Mouse (Mus musculus) heart, embryonic 16.5 days (tissue): ENCODE results near the gene Hacl1. TPM values are rescaled to one million over a fixed set of nuclear protein-coding genes. Genes with fewer than 3 reads are reported as not detected.

Experiments used
- ATAC-seq: fragments of 200-750 bp; cut with Nextera tagmentation; replicated peaks from 2 replicates; pipeline ENCODE4 v1.8.0; 2017; ENCODE audit warnings: moderate number of reproducible peaks; ENCODE audit not compliant: insufficient read depth, low FRiP score; ENCODE audit errors: extremely low read depth
- H3K27ac ChIP-seq: fragments of 300-500 bp; sonication (generic); 2 replicates; pipeline ENCODE4 v1.5.1; 2014; ENCODE audit warnings: mild to moderate bottlenecking, low read length, control low read depth, moderate library complexity
- H3K27me3 ChIP-seq: fragments of 300-500 bp; sonication (generic); 2 replicates; pipeline ENCODE4 v1.6.1; 2014; ENCODE audit warnings: low read length, mixed read lengths; ENCODE audit not compliant: control insufficient read depth, insufficient read depth
- H3K36me3 ChIP-seq: fragments of 300-500 bp; sonication (generic); 2 replicates; pipeline ENCODE4 v1.6.1; 2014; ENCODE audit not compliant: control insufficient read depth, insufficient read depth
- H3K4me1 ChIP-seq: fragments of 300-500 bp; sonication (generic); 2 replicates; pipeline ENCODE4 v1.6.1; 2014; ENCODE audit warnings: low read length, mixed read lengths; ENCODE audit not compliant: control insufficient read depth, insufficient read depth
- H3K4me2 ChIP-seq: fragments of 300-500 bp; sonication (generic); 2 replicates; pipeline ENCODE4 v1.6.1; 2014; ENCODE audit warnings: low read depth, mild to moderate bottlenecking, control low read depth, low read length
- H3K4me3 ChIP-seq: fragments of 300-500 bp; sonication (generic); 2 replicates; pipeline ENCODE4 v1.5.1; 2014; ENCODE audit warnings: mild to moderate bottlenecking, control low read depth, low read length
- H3K9ac ChIP-seq: fragments of 300-500 bp; sonication (generic); 2 replicates; pipeline ENCODE4 v1.6.1; 2014; ENCODE audit warnings: low read length, control low read depth
- H3K9me3 ChIP-seq: fragments of 300-500 bp; sonication (generic); replicated peaks from 2 replicates; pipeline ENCODE4 v1.6.1; 2016; ENCODE audit warnings: low read length; ENCODE audit not compliant: control insufficient read depth
- WGBS: fragments of 180-500 bp; shearing (Covaris S2); extraction: QIAGEN DNeasy Blood & Tissue Kit; methylation state at CpG from one replicate; pipeline ENCODE4 v1.1.7; 2014; 5-methylcytosine and 5-hydroxymethylcytosine counted together
- polyA plus RNA-seq: library from polyadenylated mRNA; unstranded; fragments of >200 nt; fragmentation: Nextera tagmentation; extraction: Ambion mirVana; gene quantifications from 2 replicates; pipeline ENCODE4 v1.2.1, GENCODE M21; 2015

Hacl1 gene
- polyA plus RNA-seq, 1 experiment from 2014 or later, result 14.3 TPM

DNA sequence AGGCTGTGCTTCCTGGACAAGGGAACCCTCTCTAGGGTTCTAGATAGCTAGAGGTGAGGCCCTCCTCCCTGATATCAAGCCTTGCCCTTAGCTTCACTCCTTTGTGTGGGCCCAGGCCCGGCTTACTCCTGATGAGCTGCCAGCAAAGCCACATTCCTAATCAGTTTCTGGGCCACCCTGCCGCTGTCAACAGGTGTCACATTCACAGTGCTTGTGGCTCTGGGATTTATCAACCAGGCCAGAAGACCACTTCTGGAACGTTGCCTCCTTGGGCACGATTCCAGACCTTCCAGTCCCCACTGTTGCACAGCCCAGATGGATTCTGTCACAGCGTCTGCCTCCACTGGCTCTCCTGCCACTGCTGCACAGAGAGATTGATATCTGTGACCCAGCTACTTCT is 80.2 kb downstream of the Hacl1 start:
- peak overlapping the region; percentile 52 for H3K27ac ChIP-seq
- ATAC-seq, result peak; percentile 87
- H3K4me1 ChIP-seq, result peaks cover 44% of the 10 kb centered on the region
- H3K9me3 ChIP-seq, result no peaks in the 10 kb centered on the region
- WGBS, result 13% methylated on average over 5 of the region's 5 CpGs
- no peak overlapping the region for H3K4me2 ChIP-seq
- no peaks in the 10 kb centered on the region for H3K27me3 ChIP-seq
- no peak overlapping the region for H3K4me3 ChIP-seq
- H3K9ac ChIP-seq, result no peak overlapping the region
- H3K36me3 ChIP-seq, result no peaks in the 10 kb centered on the region

DNA sequence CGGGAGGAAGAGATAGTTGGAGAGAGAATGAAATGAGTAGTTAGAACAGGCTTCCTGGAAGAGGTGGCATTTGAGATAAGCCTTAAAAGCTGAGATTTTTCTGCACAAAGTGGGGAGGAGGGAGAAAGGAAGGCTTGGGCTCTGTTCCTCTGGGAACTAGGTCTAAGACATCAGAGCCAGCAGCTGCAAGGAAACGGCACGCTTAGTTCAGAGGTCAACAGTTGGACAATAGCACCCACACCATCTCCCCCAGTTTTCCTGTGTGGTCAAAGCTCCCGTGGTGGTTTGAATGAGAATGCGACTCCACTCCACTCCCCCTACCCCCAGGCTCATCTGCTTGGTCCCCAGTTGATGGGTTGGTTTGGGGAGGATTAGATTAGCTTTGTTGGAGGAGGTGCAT is 81.9 kb downstream of the Hacl1 start:
- no peak overlapping the region for H3K4me2 ChIP-seq
- 50% methylated on average over 5 of the region's 5 CpGs for WGBS
- peaks cover 33% of the 10 kb centered on the region for H3K4me1 ChIP-seq
- no peak overlapping the region for H3K27ac ChIP-seq
- no peaks in the 10 kb centered on the region for H3K36me3 ChIP-seq
- no peak overlapping the region for H3K9ac ChIP-seq
- H3K4me3 ChIP-seq, result no peak overlapping the region
- no peaks in the 10 kb centered on the region for H3K9me3 ChIP-seq
- no peaks in the 10 kb centered on the region for H3K27me3 ChIP-seq
- no peak for ATAC-seq

DNA sequence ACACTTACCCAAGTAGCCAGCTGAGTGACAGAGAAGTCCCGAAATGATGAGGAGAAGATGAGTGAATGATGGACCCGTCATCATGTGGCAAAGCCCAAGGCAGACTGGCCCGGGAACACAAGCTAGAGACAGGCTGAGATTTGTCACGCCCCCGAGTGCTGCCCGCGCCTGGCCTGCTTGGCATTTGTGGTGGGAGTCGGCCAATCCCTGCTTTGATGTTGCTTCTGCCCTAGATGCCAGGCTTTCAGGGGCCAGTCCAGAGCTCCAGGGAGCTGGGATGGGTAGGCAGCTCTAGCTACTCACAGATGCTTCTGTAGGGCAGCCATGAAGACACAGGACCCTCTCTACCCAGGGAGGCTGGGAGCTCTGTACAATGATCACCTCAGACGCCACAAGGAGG is 83.3 kb downstream of the Hacl1 start:
- Histone ChIP-seq H3K27me3 (no peaks in the 10 kb centered on the region; the same call in 1 of the 2 replicates), H3K36me3 (no peaks in the 10 kb centered on the region), H3K4me2 (no peak overlapping the region), H3K9ac (no peak overlapping the region), H3K9me3 (no peaks in the 10 kb centered on the region), H3K27ac (no peak overlapping the region), H3K4me3 (no peak overlapping the region), H3K4me1 (peaks cover 33% of the 10 kb centered on the region)
- WGBS, result 69% methylated on average over 9 of the region's 9 CpGs
- no peak for ATAC-seq

DNA sequence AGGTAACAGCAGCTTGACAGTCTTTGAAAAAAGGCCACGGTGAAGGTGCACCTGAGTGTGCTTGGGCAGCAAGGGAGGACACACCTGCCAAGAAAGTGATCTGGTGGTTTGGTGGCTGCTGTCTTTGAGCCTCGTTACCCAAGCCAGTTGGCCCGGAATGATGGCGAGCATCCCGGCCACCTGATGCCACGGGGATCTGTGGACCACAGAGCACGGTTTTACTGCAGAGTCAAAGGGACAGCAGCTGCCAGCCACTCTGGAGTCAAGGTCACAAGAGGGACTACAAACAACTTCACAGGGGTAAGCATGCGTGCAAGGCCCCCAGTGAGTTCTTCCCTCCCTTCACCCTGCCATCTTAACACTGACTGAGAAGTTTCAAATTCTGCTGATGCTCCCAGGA is 83.8 kb downstream of the Hacl1 start:
- Histone ChIP-seq H3K4me1 (peaks cover 33% of the 10 kb centered on the region), H3K27me3 (no peaks in the 10 kb centered on the region; the same call in 1 of the 2 replicates), H3K36me3 (no peaks in the 10 kb centered on the region), H3K9ac (no peak overlapping the region), H3K27ac (no peak overlapping the region), H3K4me3 (no peak overlapping the region), H3K9me3 (no peaks in the 10 kb centered on the region), H3K4me2 (no peak overlapping the region)
- WGBS, result 83% methylated on average over 8 of the region's 8 CpGs
- no peak for ATAC-seq

DNA sequence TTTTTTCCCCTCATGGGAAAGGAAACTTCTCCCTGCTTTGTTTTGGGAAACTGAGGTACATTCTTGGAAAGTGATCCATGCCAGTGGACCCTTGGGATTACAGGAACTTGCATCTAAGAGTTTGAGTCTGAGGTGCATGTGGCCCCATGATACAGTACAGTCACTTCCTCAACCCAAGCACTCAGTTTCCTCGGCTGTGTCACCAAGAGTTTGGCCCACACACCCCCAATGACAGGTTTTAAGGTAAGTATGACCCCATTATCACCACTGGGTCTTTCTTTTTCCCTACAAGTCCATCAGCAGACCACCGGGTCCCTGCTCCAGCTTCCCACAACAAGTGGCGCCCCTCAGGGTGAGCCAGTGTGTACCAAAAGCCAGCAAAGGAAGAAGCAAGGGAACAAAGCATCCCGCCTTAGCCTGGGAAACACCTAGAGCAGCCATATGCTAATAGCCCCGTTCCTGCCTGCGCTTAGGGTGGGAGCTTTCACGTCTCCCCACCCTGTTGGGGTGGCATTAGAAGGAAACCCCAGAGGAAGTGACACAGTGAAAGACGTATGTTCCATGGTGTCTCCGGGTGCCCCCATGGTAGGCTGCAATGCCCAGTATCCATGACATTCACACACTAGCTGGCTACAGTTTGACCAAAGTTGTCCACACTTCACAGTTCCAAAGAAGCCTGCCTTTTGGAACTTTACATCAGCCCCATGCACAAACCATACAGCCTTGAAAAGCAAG is 84.4 kb downstream of the Hacl1 start:
- peak overlapping the region; percentile 49; the same call in 1 of the 2 replicates for H3K27ac ChIP-seq
- peaks cover 31% of the 10 kb centered on the region for H3K4me1 ChIP-seq
- H3K27me3 ChIP-seq, result no peaks in the 10 kb centered on the region; the same call in 1 of the 2 replicates
- no peak overlapping the region for H3K9ac ChIP-seq
- H3K36me3 ChIP-seq, result no peaks in the 10 kb centered on the region
- no peak overlapping the region for H3K4me3 ChIP-seq
- no peak for ATAC-seq
- WGBS, result 84% methylated on average over 9 of the region's 9 CpGs
- H3K9me3 ChIP-seq, result no peaks in the 10 kb centered on the region
- H3K4me2 ChIP-seq, result no peak overlapping the region

DNA sequence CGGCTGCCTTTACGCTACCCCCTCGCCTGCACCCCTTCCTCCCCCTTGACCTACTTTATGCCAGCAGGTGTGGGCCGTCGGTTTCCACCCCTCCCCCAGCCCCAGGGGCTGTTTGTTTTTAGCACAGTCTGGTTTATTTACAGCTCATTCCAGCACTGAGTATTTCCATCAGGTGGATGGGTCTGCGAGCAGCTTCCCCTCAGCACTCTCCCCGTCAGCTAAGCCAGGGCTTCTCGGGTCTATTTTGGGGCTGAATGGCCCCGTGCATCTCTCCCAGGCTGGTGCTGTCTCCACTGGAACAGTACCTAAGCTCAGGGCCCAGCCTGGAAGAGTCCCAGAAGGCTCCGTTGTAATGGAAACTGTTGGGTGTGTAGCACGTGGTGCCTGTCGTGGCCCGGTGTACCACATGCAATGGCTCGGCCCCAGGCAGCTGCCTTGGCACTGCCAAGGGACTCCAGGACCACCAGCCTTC is 85.1 kb downstream of the Hacl1 start:
- Histone ChIP-seq H3K27me3 (no peaks in the 10 kb centered on the region; the same call in 1 of the 2 replicates), H3K9ac (no peak overlapping the region), H3K4me1 (peaks cover 24% of the 10 kb centered on the region), H3K27ac (peak overlapping the region; percentile 49; the same call in 1 of the 2 replicates), H3K9me3 (no peaks in the 10 kb centered on the region), H3K4me2 (no peak overlapping the region), H3K36me3 (no peaks in the 10 kb centered on the region), H3K4me3 (no peak overlapping the region)
- WGBS, result 44% methylated on average over 14 of the region's 14 CpGs
- ATAC-seq, result peak; percentile 47; the same call in 1 of the 2 replicates

DNA sequence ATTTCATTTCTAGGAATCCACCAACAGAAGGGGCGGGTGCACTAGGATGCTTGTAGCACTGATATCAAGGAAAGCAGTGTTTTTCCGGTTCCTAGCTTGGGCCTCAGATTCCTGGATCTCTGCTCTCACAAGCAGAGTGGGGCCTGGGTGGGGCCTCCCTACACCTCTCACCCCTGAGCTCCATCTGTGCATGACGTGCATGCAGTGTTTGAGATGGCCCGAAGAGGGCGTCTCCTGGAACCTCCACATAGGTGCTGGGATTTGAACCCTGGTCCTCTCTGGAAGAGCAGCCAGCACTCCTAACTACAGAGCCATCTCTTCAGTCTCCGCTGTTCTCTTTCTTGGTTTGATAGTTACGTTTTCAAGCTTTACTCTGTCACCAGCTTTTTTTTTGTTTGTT is 86.1 kb downstream of the Hacl1 start:
- H3K27me3 ChIP-seq, result no peaks in the 10 kb centered on the region; the same call in 1 of the 2 replicates
- no peak overlapping the region for H3K9ac ChIP-seq
- H3K4me2 ChIP-seq, result no peak overlapping the region
- ATAC-seq, result no peak
- H3K4me1 ChIP-seq, result peaks cover 16% of the 10 kb centered on the region
- no peaks in the 10 kb centered on the region for H3K36me3 ChIP-seq
- H3K27ac ChIP-seq, result no peak overlapping the region
- WGBS, result 94% methylated on average over 7 of the region's 7 CpGs
- no peak overlapping the region for H3K4me3 ChIP-seq
- H3K9me3 ChIP-seq, result no peaks in the 10 kb centered on the region

Other genes starting within 250 kb of the Hacl1 start
- 25.8 and 26.4 TPM in 2 replicates for gene Sh3bp5, start 205.2 kb downstream of the Hacl1 start, polyA plus RNA-seq
- gene Eaf1, start 146.9 kb downstream of the Hacl1 start, polyA plus RNA-seq, result 13.0 and 14.7 TPM in 2 replicates
- 41.1 and 47.3 TPM in 2 replicates for gene Mettl6, start 146.2 kb downstream of the Hacl1 start, polyA plus RNA-seq
- 16.3 and 18.8 TPM in 2 replicates for gene Colq, start 49.9 kb downstream of the Hacl1 start, polyA plus RNA-seq
- gene Gm49387, start 408 bp downstream of the Hacl1 start, polyA plus RNA-seq, result 0.87 and 4.3 TPM in 2 replicates
- 23.4 and 24.2 TPM in 2 replicates for gene Btd, start 258 bp downstream of the Hacl1 start, polyA plus RNA-seq
- 5.3 TPM in 2 replicates for gene Ankrd28, start 189.4 kb upstream of the Hacl1 start, polyA plus RNA-seq